Mouse (Mus musculus) neural tube, embryonic 11.5 days (tissue): ENCODE data around the gene Dock4. TPM values are rescaled to one million over a fixed set of nuclear protein-coding genes. Genes with fewer than 3 reads are reported as not detected.

Experiments
- ATAC-seq: fragments of 200-750 bp; cut with Nextera tagmentation; 2 replicates; pipeline ENCODE4 v1.8.0; 2017; ENCODE audit warnings: moderate number of reproducible peaks, mild to moderate bottlenecking, moderate TSS enrichment, moderate library complexity; ENCODE audit not compliant: insufficient read depth, low FRiP score, low TSS enrichment
- DNase-seq: peaks from one replicate; pipeline ENCODE4 v3.0.0-alpha.2; 2015; ENCODE audit warnings: low spot score
- H3K27ac ChIP-seq: fragments of 300-500 bp; sonication (generic); 2 replicates; pipeline ENCODE4 v1.5.1; 2014; ENCODE audit warnings: low read depth, mild to moderate bottlenecking, low read length
- H3K27me3 ChIP-seq: fragments of 300-500 bp; sonication (generic); 2 replicates; pipeline ENCODE4 v1.6.1; 2014; ENCODE audit warnings: mild to moderate bottlenecking, low read length, mixed read lengths; ENCODE audit not compliant: control insufficient read depth, insufficient read depth
- H3K36me3 ChIP-seq: fragments of 300-500 bp; sonication (generic); 2 replicates; pipeline ENCODE4 v1.6.1; 2014; ENCODE audit warnings: mild to moderate bottlenecking, low read length, moderate library complexity, mixed read lengths; ENCODE audit not compliant: control insufficient read depth, insufficient read depth
- H3K4me1 ChIP-seq: fragments of 300-500 bp; sonication (generic); 2 replicates; pipeline ENCODE4 v1.6.1; 2014; ENCODE audit warnings: low read length, mixed read lengths; ENCODE audit not compliant: control insufficient read depth, insufficient read depth
- H3K4me2 ChIP-seq: fragments of 300-500 bp; sonication (generic); 2 replicates; pipeline ENCODE4 v1.6.1; 2014; ENCODE audit warnings: low read depth, mild to moderate bottlenecking, moderate library complexity
- H3K4me3 ChIP-seq: fragments of 300-500 bp; sonication (generic); 2 replicates; pipeline ENCODE4 v1.5.1; 2014; ENCODE audit warnings: low read depth, low read length
- H3K9ac ChIP-seq: fragments of 300-500 bp; sonication (generic); 2 replicates; pipeline ENCODE4 v1.6.1; 2014; ENCODE audit warnings: mild to moderate bottlenecking, low read length
- H3K9me3 ChIP-seq: fragments of 300-500 bp; sonication (generic); 2 replicates; pipeline ENCODE4 v1.6.1; 2016; ENCODE audit warnings: low read length; ENCODE audit not compliant: control insufficient read depth
- WGBS: fragments of 180-500 bp; shearing (Covaris S2); extraction: QIAGEN DNeasy Blood & Tissue Kit; methylation state at CpG from one replicate; pipeline ENCODE4 v1.1.7; 2014; 5-methylcytosine and 5-hydroxymethylcytosine counted together
- polyA plus RNA-seq: library from polyadenylated mRNA; unstranded; fragments of >200 nt; fragmentation: Nextera tagmentation; extraction: Ambion mirVana; gene quantifications from 2 replicates; pipeline ENCODE4 v1.2.1, GENCODE M21; 2014

Dock4 gene
- polyA plus RNA-seq, 1 experiment from 2014 or later: 19.6 TPM

GRCm38 (mm10) chr12:40469009-40469408 is 23.3 kb downstream of the Dock4 start:
- Histone ChIP-seq H3K9ac (no peak overlapping the region), H3K27ac (no peak overlapping the region), H3K4me2 (no peak overlapping the region), H3K36me3 (no peaks in the 10 kb centered on the region), H3K9me3 (no peaks in the 10 kb centered on the region), H3K27me3 (no peaks in the 10 kb centered on the region), H3K4me1 (0 out of 2 replicates have a peak, but pooled peaks cover 9% of the 10 kb centered on the region), H3K4me3 (no peak overlapping the region)
- ATAC-seq: no peak
- no peak for DNase-seq
- WGBS: 81% methylated on average over 5 of the region's 5 CpGs

GRCm38 (mm10) chr12:40471649-40472399 is 26.1 kb downstream of the Dock4 start:
- no peaks in the 10 kb centered on the region for H3K36me3 ChIP-seq
- no peak overlapping the region for H3K27ac ChIP-seq
- H3K27me3 ChIP-seq: no peaks in the 10 kb centered on the region
- H3K4me2 ChIP-seq: no peak overlapping the region
- H3K9me3 ChIP-seq: no peaks in the 10 kb centered on the region
- no peak for ATAC-seq
- H3K4me1 ChIP-seq: 0 out of 2 replicates have a peak, but pooled peaks cover 3% of the 10 kb centered on the region
- WGBS: 71% methylated on average over 11 of the region's 11 CpGs
- no peak for DNase-seq
- no peak overlapping the region for H3K9ac ChIP-seq
- no peak overlapping the region for H3K4me3 ChIP-seq

- Histone ChIP-seq H3K27ac (no peak overlapping the region), H3K27me3 (no peaks in the 10 kb centered on the region), H3K36me3 (no peaks in the 10 kb centered on the region), H3K4me3 (no peak overlapping the region), H3K9ac (no peak overlapping the region), H3K9me3 (no peaks in the 10 kb centered on the region), H3K4me1 (peaks cover 5% of the 10 kb centered on the region; the same call in 1 of the 2 replicates), H3K4me2 (no peak overlapping the region)
- DNase-seq (no peak), ATAC-seq (no peak)
- 29% methylated on average over 2 of the region's 2 CpGs for WGBS
Measured at GRCm38 (mm10) chr12:40473709-40474108, 28.0 kb downstream of the Dock4 start.

GRCm38 (mm10) chr12:40477621-40478452 is 32.1 kb downstream of the Dock4 start:
- 30% methylated on average over 8 of the region's 8 CpGs for WGBS
- H3K9ac ChIP-seq: no peak overlapping the region
- no peaks in the 10 kb centered on the region for H3K9me3 ChIP-seq
- no peaks in the 10 kb centered on the region for H3K27me3 ChIP-seq
- H3K4me2 ChIP-seq: no peak overlapping the region
- no peak overlapping the region for H3K4me3 ChIP-seq
- H3K27ac ChIP-seq: no peak overlapping the region
- ATAC-seq: peak; percentile 68; the same call in 1 of the 2 replicates
- H3K4me1 ChIP-seq: peaks cover 5% of the 10 kb centered on the region; the same call in 1 of the 2 replicates
- H3K36me3 ChIP-seq: no peaks in the 10 kb centered on the region
- peak; percentile 51 for DNase-seq

GRCm38 (mm10) chr12:40484224-40484623 is 38.5 kb downstream of the Dock4 start:
- whole genome bisulfite sequencing: 35% methylated on average over 3 of the region's 3 CpGs

GRCm38 (mm10) chr12:40485210-40485609 is 39.5 kb downstream of the Dock4 start:
- no peak overlapping the region for H3K4me2 ChIP-seq
- no peak overlapping the region for H3K9ac ChIP-seq
- H3K27me3 ChIP-seq: no peaks in the 10 kb centered on the region
- H3K27ac ChIP-seq: no peak overlapping the region
- H3K4me1 ChIP-seq: 0 out of 2 replicates have a peak, but pooled peaks cover 2% of the 10 kb centered on the region
- no peaks in the 10 kb centered on the region for H3K9me3 ChIP-seq
- WGBS: 92% methylated on average over 1 of the region's 1 CpGs
- ATAC-seq (no peak), DNase-seq (no peak)
- H3K4me3 ChIP-seq: no peak overlapping the region
- no peaks in the 10 kb centered on the region for H3K36me3 ChIP-seq

More at GRCm38 (mm10) chr12:40484224-40484623, 38.5 kb downstream of the Dock4 start:
- no peaks in the 10 kb centered on the region for H3K9me3 ChIP-seq
- no peak overlapping the region for H3K4me2 ChIP-seq
- H3K4me1 ChIP-seq: 0 out of 2 replicates have a peak, but pooled peaks cover 2% of the 10 kb centered on the region
- H3K36me3 ChIP-seq: no peaks in the 10 kb centered on the region
- no peak for DNase-seq
- H3K27me3 ChIP-seq: no peaks in the 10 kb centered on the region
- no peak overlapping the region for H3K27ac ChIP-seq
- H3K9ac ChIP-seq: no peak overlapping the region
- ATAC-seq: no peak
- no peak overlapping the region for H3K4me3 ChIP-seq

- H3K36me3 ChIP-seq: no peaks in the 10 kb centered on the region
- WGBS: 67% methylated on average over 12 of the region's 12 CpGs
- no peak for DNase-seq
- 0 out of 2 replicates have a peak, but pooled peaks cover 2% of the 10 kb centered on the region for H3K4me1 ChIP-seq
- no peak for ATAC-seq
- no peak overlapping the region for H3K4me2 ChIP-seq
- no peak overlapping the region for H3K9ac ChIP-seq
- H3K9me3 ChIP-seq: no peaks in the 10 kb centered on the region
- H3K27me3 ChIP-seq: no peaks in the 10 kb centered on the region
- no peak overlapping the region for H3K4me3 ChIP-seq
- no peak overlapping the region for H3K27ac ChIP-seq
Measured at GRCm38 (mm10) chr12:40486047-40486837, 40.5 kb downstream of the Dock4 start.

- no peaks in the 10 kb centered on the region for H3K27me3 ChIP-seq
- WGBS: 78% methylated on average over 11 of the region's 11 CpGs
- no peak for ATAC-seq
- H3K4me1 ChIP-seq: no peaks in the 10 kb centered on the region
- no peak overlapping the region for H3K27ac ChIP-seq
- no peak for DNase-seq
- H3K9ac ChIP-seq: no peak overlapping the region
- no peaks in the 10 kb centered on the region for H3K36me3 ChIP-seq
- H3K9me3 ChIP-seq: no peaks in the 10 kb centered on the region
- no peak overlapping the region for H3K4me3 ChIP-seq
- H3K4me2 ChIP-seq: no peak overlapping the region
Measured at GRCm38 (mm10) chr12:40496387-40496786, 50.6 kb downstream of the Dock4 start.
